Mouse (Mus musculus) heart, postnatal 0 days (tissue): Measurements from ENCODE around the gene Maats1.

ENCODE experiments used
- CTCF ChIP-seq: IDR thresholded peaks from 2 replicates; pipeline ENCODE4 v1.5.1; 2016; ENCODE audit warnings: antibody characterized with exemption, control low read depth, low read depth
- EP300 ChIP-seq: IDR thresholded peaks from 2 replicates; pipeline ENCODE4 v1.6.1; 2016; ENCODE audit warnings: antibody characterized with exemption, low read depth

- TF ChIP-seq EP300 (no peak), CTCF (peak; percentile 64)
These were observed 20.4 kb downstream of the Maats1 start for GRCm38 (mm10) chr16:38321452-38321935.
